Mouse (Mus musculus): ENCODE measurements around the gene Oscp1.

- TF ChIP-seq POLR2A (IDR thresholded peaks at IDR 0.05; ENCODE audit: insufficient read length, low read depth) = no peak
- TF ChIP-seq CEBPB (IDR thresholded peaks at IDR 0.05; ENCODE audit: insufficient read depth, poor library complexity, severe bottlenecking) = no peak
- TF ChIP-seq MAX (IDR thresholded peaks at IDR 0.05; ENCODE audit: low read depth) = no peak
- no peak for TF ChIP-seq SRF (IDR thresholded peaks at IDR 0.05; ENCODE audit: control insufficient read depth, insufficient read length, low read depth)
- no peak for TF ChIP-seq MYOG (IDR thresholded peaks at IDR 0.05; ENCODE audit: control insufficient read depth in 1 of 3, insufficient read depth in 1 of 3, insufficient read length in 2 of 3, low read depth in 2 of 3)
- TF ChIP-seq USF1 (IDR thresholded peaks at IDR 0.05; ENCODE audit: low read depth) = no peak
- no peak for TF ChIP-seq REST (IDR thresholded peaks at IDR 0.05; ENCODE audit: insufficient read depth, insufficient read length)
- no peak for TF ChIP-seq TCF12 (IDR thresholded peaks at IDR 0.05; ENCODE audit: insufficient read depth, poor library complexity, severe bottlenecking)
These were observed 60.7 kb downstream of the Oscp1 start for GRCm38 (mm10) chr4:126119051-126119450.
